Mouse (Mus musculus) embryo, embryonic 10 days (tissue): ENCODE data around the gene E130114P18Rik.

Experiments used
- DNase-seq: peaks from one replicate; pipeline ENCODE4 v3.0.0-alpha.2; 2015; ENCODE audit warnings: low spot score

Gene E130114P18Rik

GRCm38 (mm10) chr4:97805255-97805654 is 27.4 kb upstream of the E130114P18Rik start:
- no peak for DNase-seq

GRCm38 (mm10) chr4:97804638-97805037 is 26.8 kb upstream of the E130114P18Rik start:
- no peak for DNase-seq

GRCm38 (mm10) chr4:97803791-97804190 is 25.9 kb upstream of the E130114P18Rik start:
- DNase-seq = no peak

DNA sequence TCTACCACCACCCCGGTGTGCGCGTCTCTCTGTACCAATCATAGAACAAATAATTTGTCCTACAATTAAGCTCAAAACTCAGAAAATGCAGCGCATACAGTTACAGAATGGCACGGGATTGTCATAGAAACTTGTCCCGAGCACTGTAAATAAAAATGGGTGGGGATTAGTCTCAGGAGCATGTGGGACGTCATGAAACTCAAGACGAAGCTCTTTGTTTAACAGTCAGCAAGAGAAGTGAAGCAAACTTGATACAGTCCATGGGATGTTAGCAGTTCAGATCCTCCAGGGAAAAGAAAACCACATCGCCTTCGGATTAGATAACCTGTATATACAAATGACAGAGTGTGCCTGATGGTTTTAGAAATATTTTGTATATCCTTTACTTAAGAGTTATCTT is 18.6 kb upstream of the E130114P18Rik start:
- no peak for DNase-seq

GRCm38 (mm10) chr4:97795957-97796356 is 18.1 kb upstream of the E130114P18Rik start:
- DNase-seq = no peak

DNA sequence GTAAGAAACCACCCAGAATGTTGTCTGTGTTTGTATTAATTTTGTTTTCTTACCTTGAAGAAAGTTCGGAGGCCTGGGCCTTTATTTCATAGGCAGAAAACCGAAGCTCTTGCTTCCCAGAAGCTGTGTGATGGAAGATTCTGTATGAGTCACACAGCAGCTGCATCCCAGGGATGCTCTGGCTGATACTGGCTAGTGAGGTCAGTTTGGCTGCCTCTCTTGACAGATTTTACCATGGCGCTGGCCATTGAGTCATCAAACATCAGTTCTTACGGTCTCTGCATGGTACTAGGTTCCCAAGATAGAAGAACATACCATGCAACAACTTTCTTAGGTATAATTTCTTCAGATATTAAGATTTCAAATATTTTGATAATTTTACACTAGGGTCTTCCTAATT is 17.0 kb upstream of the E130114P18Rik start:
- no peak for DNase-seq

- no peak for DNase-seq
Measured at GRCm38 (mm10) chr4:97793931-97794330, 16.1 kb upstream of the E130114P18Rik start.

- DNase-seq = no peak
Measured at GRCm38 (mm10) chr4:97788537-97788936, 10.7 kb upstream of the E130114P18Rik start.

- no peak for DNase-seq
Measured at GRCm38 (mm10) chr4:97787515-97787914, 9.6 kb upstream of the E130114P18Rik start.

GRCm38 (mm10) chr4:97786571-97786970 is 8.7 kb upstream of the E130114P18Rik start:
- DNase-seq = peak; percentile 48

DNA sequence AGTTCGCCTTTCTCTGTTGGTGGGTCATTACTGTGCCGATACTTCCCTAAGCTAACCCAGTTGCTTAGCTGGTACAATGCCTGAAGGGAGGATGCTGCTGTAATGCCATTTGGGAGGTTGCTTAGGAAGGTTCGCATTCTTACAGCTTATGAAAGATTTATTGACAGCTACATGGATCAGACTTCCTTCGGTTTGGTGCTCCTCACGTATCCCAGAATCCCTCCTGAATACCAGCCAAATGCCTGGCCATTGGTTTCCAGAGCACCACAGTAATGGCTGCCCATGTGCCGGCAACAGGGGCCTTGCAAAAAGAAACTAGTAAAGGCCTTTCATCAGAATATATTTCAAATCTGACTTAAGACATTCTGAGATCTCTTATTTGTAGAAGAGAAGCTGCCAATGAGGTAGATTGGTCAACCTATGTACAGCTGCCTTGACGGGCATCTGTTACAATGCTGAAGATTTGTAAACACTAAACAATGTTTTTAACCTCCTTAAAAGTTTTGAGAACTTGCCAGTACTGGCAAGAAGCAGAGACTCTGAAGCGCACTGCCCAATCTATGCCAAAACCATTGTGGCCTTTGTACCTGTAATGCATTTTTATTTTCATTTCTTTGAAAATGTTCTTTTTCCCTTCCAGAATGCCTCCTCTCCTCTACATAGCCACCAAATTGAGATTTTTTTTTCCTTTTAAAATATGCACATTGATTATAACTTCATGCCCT is 7.8 kb upstream of the E130114P18Rik start:
- no peak for DNase-seq

DNA sequence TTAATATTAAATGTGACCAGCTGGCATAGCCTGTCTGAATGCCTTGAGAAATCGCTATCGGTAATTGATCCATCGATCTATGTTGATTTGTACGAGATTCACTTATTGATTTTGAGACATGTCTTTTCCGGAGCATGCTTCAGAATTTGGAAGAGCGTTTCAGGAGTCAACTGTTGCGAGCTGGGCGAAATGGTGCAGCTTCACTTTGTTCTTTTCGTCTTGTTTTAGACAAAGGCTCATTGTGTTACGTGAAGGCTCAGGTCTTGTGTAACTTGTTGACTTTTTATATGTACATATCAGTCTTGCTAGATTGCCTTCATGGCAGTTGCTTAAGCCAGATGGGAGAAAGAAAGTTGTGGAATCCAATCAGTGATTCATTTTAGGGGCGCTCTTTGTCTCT is 6.4 kb upstream of the E130114P18Rik start:
- no peak for DNase-seq

GRCm38 (mm10) chr4:97783073-97783879 is 5.4 kb upstream of the E130114P18Rik start:
- no peak for DNase-seq

DNA sequence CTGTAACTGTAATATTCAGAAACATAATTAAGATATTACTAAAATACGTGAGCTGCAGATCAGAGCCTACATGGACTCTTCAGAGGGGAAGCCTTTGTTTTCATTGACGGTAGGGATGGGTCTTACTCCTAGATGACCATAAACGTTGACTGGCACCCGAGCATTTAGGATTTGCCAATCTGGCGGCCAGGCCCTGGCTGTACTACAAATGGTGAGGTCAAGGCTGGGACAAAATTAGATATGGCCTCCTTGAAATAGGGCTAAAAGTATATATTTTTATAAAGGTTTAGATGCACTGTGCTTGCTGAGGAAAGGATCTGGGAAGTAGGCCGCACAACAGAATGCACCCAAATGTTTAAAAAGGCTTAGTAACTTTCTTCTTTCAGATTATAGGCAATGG is 4.6 kb upstream of the E130114P18Rik start:
- no peak for DNase-seq

DNA sequence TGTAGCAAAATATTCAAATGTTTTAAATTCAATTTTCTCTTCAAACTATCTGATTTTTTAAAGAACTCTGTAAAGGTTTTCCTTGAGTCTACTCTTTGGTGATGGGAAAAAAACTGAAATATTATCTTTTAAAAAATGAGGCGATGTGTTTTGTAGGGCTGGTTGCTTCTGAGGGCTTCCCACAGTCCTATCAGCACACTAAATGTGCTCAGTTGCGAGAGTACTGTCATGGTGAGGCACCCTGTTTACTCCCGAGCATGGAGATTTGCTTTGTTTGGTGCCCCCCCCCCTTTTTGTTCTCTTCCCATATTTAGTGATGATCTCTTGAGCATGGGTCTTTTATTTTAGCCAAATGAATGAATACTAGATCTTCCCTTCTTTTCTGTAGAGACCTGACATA is 4.2 kb upstream of the E130114P18Rik start:
- no peak for DNase-seq

DNA sequence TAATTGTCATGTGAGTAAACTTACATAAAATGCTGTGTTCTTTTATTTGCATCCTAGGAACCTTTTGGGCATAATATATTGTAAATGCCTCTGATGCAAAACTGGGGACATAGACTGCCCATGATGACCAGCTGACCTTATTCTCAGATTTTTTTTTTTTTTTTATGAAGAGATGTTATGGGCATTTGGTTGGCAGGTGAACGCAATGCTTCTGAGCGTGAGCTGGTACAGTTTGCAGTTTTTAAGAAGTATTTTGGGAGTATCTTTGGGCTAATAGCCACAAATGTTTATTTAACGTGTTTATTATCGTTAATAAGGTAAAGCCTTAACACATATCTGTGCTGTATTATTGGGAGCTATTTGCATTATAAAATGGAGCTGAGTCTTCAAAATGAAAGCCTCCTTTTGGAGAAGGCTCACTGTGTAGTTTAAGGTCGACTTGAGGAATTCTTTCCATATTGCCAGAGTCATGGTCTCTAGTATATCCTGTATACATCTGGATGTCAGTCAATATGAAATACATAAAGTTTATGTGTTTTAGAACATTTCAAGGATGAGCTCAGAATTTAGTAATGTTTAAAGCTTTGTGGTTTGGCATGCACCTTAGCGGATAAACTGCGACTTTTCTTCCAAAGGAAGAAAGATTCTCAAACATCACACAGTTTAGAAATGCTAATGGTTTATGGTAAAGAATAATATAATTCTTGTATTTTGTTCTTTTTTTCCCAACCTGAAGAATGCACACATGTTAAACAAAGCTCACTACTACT is 3.0 kb upstream of the E130114P18Rik start:
- no peak for DNase-seq

GRCm38 (mm10) chr4:97780024-97780423 is 2.1 kb upstream of the E130114P18Rik start:
- no peak for DNase-seq

DNA sequence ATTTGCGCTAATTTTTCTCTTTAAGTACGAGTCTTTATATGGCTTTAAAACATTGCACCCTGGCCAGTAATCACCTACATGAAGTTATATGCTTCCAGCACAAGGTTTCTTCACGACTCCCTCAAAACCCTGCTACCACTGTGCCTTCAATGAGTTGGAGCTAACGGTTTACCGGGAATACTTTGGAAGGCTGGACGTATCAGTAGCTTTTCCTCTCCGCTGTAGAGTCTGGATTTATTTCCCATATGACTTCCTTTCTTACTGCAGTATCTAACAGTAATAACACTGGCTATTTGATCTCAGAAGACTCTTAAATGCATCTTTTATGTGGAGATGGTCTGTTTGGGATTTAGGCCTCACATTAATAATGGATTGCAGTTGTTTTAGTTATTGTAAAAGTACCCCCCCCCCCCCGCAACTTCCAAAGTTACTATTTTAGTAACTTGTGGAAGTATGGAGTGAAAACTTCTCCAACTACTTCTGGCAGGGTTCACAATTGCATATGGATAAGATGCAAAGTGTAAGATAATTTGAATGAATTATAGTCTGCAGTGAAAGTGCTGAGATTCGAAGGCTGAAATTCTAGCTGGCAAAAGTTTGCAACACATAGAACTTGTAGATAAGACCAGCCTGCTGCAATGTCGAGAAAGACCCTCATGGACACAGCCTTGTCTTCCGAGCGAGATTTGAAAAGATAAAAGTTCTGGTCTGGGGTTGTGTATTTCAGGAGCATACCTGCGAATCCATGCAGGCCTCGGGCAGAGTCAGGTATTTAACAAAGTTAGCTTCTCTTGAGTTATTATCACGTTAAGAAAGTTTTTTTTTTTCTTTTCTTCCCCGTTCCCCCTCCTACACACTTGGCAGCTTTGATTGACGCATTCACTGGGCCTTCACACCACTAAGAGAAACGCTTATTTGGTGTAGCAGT is 1.4 kb upstream of the E130114P18Rik start:
- DNase-seq = no peak

- DNase-seq = no peak
Measured at GRCm38 (mm10) chr4:97778211-97779002, 529 bp upstream of the E130114P18Rik start.

- DNase-seq = no peak
Measured at GRCm38 (mm10) chr4:97777081-97777705, 685 bp downstream of the E130114P18Rik start.
